Mouse (Mus musculus) kidney, adult 2 months (tissue): ENCODE data around the gene Nid1. TPM values are rescaled to one million over a fixed set of nuclear protein-coding genes. Genes with fewer than 3 reads are reported as not detected.

ENCODE experiments used
- DNase-seq: peaks from one replicate; pipeline ENCODE4 v3.0.0; 2021
- H3K27ac ChIP-seq: fragments of 200-500 bp; 2 replicates; pipeline ENCODE4 v1.5.1; 2012; ENCODE audit warnings: low read depth, low read length, control low read depth, inconsistent platforms; ENCODE audit not compliant: insufficient read depth
- H3K27me3 ChIP-seq: fragments of 200-500 bp; replicated peaks from 2 replicates; pipeline ENCODE4 v1.6.1; 2012; ENCODE audit warnings: mild to moderate bottlenecking, moderate library complexity, low read length, inconsistent platforms; ENCODE audit not compliant: control insufficient read depth, insufficient read depth
- H3K36me3 ChIP-seq: fragments of 200-500 bp; 2 replicates; pipeline ENCODE4 v1.6.1; 2012; ENCODE audit warnings: mild to moderate bottlenecking, moderate library complexity, low read length, inconsistent platforms; ENCODE audit not compliant: control insufficient read depth, insufficient read depth
- H3K4me1 ChIP-seq: fragments of 200-500 bp; 2 replicates; pipeline ENCODE4 v1.6.1; 2011; ENCODE audit warnings: low read length; ENCODE audit not compliant: control insufficient read depth, insufficient read depth
- H3K4me3 ChIP-seq: fragments of 200-500 bp; 2 replicates; pipeline ENCODE4 v1.5.1; 2011; ENCODE audit warnings: mild to moderate bottlenecking, low read depth, low read length, control low read depth; ENCODE audit not compliant: insufficient read depth
- CTCF ChIP-seq: fragments of 200-500 bp; conservative IDR thresholded peaks from 2 replicates; pipeline ENCODE4 v1.5.1; 2011; ENCODE audit warnings: low read depth, mild to moderate bottlenecking, control low read depth, low read length, moderate library complexity, mixed read lengths; ENCODE audit not compliant: insufficient read depth, insufficient read length
- POLR2A ChIP-seq: fragments of 200-500 bp; IDR thresholded peaks from one replicate; pipeline ENCODE4 v1.6.1; 2011; ENCODE audit warnings: low read depth, low read length, control low read depth
- WGBS: fragments of 180-500 bp; shearing (Covaris S2); methylation state at CpG from one replicate; pipeline ENCODE4 v1.1.7; 2018; 5-methylcytosine and 5-hydroxymethylcytosine counted together
- polyA plus RNA-seq: library from polyadenylated mRNA; depleted of rRNA; stranded (reverse); fragments of >200 nt; gene quantifications from 2 replicates; pipeline ENCODE4 v1.2.3, GENCODE M21; 2012

Nid1 gene
- polyA plus RNA-seq, 1 experiment: 64.6 TPM

DNA sequence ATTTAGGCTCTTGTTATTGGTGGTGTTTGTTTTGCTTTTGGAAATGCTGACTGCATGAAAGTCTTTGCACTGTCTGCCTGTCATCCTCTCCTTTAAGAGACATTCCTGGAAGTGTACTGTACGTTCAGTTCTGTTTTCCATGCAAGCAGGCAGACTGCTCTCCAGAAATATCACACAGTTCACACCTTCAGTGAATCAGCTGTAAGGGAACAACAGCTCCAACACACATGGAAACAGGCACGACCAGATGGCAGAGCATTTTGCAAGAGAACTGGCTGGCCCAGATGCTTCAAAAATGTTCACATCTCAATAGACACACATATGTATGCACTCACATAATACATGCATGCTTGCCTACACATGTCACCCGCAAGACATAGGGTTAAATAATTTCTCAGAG lies 109.4 kb downstream of the Nid1 start:
- Histone ChIP-seq H3K27me3 (no peaks in the 10 kb centered on the region), H3K36me3 (no peaks in the 10 kb centered on the region), H3K27ac (no peak overlapping the region), H3K4me3 (no peak overlapping the region), H3K4me1 (no peaks in the 10 kb centered on the region)
- TF ChIP-seq CTCF: no peak
- no peak for TF ChIP-seq POLR2A
- no peak for DNase-seq
- WGBS: 70% methylated on average over 3 of the region's 3 CpGs

DNA sequence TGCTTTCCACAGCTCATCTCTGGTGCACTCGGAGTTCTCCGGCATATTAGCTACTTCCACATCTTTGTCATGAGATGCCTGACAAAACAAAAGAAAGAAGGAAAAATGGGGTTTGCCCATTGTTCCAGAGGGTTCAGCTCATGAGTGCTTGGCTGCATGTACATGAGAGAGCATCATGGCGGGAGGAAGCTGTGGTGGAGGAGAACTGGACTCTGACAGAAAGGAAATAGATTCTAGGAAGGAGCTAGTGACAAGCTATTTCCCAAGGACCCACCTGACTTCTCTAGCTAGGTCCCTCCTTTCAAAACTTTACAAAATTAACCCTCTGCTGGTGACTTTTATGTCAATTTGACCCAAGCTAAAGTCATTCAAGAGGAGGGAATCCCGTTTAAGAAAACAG lies 110.5 kb downstream of the Nid1 start:
- H3K36me3 ChIP-seq: no peaks in the 10 kb centered on the region
- H3K4me3 ChIP-seq: no peak overlapping the region
- TF ChIP-seq CTCF (no peak), POLR2A (no peak)
- 93% methylated on average over 4 of the region's 4 CpGs for WGBS
- no peaks in the 10 kb centered on the region for H3K4me1 ChIP-seq
- no peaks in the 10 kb centered on the region for H3K27me3 ChIP-seq
- no peak for DNase-seq
- H3K27ac ChIP-seq: no peak overlapping the region

DNA sequence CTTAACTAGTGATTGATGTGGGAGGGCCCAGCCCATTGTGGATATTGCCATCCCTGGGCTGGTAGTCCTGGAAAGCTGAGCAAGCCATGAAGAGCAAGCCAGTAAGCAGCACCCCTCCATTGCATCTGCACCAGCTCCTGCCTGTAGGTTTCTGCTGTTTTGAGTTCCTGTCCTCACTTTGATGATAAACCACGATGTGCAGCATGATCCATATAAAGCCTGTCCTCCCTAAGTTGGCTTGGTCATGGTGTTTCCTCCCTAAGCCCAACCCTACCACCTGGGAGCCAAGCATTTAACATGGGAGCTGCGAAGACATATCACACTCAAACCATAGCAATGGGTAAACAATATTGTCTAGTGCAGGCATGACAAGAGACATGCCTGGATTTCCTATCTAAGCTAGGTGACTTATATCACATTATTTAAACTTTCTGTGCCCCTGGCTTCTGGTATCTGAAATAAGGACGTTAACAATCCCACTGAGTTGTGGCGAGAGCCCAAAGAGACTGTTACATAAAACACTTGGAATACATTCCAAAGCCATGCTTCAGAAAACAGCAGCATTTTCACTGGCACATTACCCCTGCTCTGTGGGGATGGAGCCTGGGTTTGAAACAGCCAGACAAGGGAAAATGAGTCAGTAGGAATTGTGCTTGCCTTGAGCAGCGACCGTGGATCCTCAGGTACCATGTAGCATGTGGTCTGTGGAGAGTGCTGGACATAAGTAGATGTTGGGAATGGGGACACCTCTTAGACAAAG lies 111.3 kb downstream of the Nid1 start:
- Histone ChIP-seq H3K4me1 (no peaks in the 10 kb centered on the region), H3K4me3 (no peak overlapping the region), H3K36me3 (no peaks in the 10 kb centered on the region), H3K27ac (no peak overlapping the region), H3K27me3 (no peaks in the 10 kb centered on the region)
- DNase-seq: no peak
- TF ChIP-seq POLR2A (no peak), CTCF (no peak)
- WGBS: 83% methylated on average over 6 of the region's 6 CpGs

DNA sequence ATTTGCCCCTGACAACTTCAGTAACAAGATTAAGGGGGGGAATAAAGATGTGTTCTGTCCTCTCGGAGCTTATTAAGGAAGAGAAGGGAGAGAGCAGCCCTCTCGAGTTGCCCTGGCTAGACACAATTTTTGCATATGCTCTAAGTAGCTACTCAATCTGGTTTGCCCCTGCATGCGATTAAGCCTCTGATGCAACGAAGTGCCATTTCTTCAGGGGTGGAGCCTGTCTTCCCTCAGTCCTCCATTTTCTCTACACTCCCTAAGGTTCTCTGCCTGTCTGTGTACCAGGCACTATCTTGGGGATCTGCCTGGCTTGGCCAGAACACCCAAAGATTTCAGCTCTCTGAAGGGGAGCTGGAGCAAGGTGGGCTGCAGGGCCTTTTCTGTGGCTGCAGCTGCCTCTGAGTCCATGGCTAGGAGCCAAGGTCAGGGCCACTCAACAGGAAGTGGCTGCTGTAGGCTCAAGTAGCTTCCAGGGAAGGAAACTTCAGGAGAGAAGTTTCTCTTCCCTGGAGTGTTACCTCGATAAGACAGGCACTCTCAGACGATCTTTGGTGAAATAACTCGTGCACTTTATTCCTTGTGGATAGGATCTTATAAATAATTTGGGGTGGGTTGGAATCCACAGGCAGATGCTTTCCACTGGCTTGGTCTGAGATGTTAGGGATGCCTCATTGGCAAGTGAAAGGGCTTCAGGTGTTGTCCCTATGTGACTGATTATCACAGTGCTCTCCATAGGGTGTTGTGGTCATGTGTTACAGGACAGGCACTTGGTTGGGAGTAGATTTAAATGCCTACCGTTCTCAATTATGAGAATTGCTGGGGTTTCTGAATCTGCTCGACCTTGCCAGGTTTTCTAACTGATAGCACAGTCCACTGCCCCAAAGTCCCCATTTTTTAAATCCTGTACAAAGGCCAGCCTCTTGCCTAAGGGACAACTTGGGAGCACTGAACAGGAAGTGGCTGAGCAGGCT lies 112.6 kb downstream of the Nid1 start:
- peak; percentile 31 for DNase-seq

DNA sequence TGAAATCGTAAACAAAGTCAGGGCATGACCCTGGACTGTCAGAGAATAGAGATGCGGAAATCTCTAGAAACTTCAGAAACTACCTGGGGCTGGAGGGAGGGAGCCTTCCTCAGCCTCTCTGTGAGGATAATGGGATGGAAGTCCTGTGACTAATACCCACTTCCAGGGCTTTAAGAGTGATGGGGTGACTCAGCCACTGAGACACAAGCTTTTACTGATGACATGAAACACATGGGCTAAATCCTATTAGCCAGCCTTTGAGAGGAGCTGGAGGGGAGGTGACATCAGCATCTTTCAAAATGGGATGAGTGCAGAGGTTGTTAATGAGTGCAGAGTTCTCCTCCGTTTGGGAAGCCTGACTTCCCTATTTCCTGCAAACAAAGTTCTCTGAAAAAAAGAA lies 114.7 kb downstream of the Nid1 start:
- DNase-seq: no peak

More for the DNA sequence above, 112.6 kb downstream of the Nid1 start:
- WGBS: 71% methylated on average over 9 of the region's 9 CpGs
- Histone ChIP-seq H3K4me1 (no peaks in the 10 kb centered on the region), H3K27me3 (no peaks in the 10 kb centered on the region), H3K4me3 (no peak overlapping the region), H3K36me3 (no peaks in the 10 kb centered on the region), H3K27ac (no peak overlapping the region)
- no peak for TF ChIP-seq CTCF
- no peak for TF ChIP-seq POLR2A

DNA sequence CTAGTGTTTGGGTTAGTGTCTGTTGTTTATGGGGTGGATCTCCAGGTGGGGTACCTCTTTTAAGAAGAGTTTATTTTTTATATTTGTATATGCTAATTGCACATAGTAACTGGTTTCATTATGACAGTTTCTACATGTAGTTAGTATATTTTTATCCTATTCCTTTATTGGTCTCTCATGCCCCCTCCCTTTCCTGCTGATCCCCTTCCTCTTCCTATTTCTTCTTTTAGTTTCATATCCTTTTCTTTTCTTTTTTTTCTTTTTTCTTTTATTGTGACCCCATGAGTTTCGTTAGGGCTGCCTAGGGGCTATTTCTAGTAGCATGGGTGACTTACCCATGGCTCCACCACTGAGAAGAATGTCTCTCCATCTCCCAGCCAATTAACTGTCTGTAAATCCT lies 116.3 kb downstream of the Nid1 start:
- no peak for TF ChIP-seq POLR2A
- no peak for TF ChIP-seq CTCF
- no peak for DNase-seq
- Histone ChIP-seq H3K36me3 (no peaks in the 10 kb centered on the region), H3K4me1 (no peaks in the 10 kb centered on the region), H3K4me3 (no peak overlapping the region), H3K27ac (no peak overlapping the region), H3K27me3 (no peaks in the 10 kb centered on the region)
- 72% methylated on average over 1 of the region's 1 CpGs for WGBS

More for the DNA sequence above, 114.7 kb downstream of the Nid1 start:
- Histone ChIP-seq H3K27ac (no peak overlapping the region), H3K4me1 (no peaks in the 10 kb centered on the region), H3K27me3 (no peaks in the 10 kb centered on the region), H3K4me3 (no peak overlapping the region), H3K36me3 (no peaks in the 10 kb centered on the region)
- WGBS: 62% methylated on average over 3 of the region's 3 CpGs
- TF ChIP-seq POLR2A (no peak), CTCF (no peak)

DNA sequence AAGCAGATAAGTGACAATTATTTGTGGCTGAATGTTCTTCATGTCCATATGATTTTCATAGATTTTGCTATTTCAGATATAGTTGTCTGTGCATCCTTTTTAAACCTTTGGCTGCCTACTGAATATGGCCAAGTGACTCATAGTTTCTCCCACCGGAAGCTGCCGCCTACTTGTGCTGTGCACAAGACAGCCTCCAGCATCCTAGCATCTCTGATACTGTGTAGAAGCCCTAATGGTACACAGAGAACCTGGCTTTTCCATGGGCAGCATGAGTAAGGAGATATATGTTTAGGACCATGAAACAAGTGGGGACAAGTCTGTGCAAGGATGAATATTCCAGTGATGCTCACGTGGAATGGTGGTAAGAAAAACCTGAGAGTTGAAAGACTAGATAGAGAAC lies 117.8 kb downstream of the Nid1 start:
- H3K4me1 ChIP-seq: no peaks in the 10 kb centered on the region
- TF ChIP-seq CTCF (no peak), POLR2A (no peak)
- 90% methylated on average over 3 of the region's 3 CpGs for WGBS
- no peak overlapping the region for H3K27ac ChIP-seq
- no peak overlapping the region for H3K4me3 ChIP-seq
- no peaks in the 10 kb centered on the region for H3K27me3 ChIP-seq
- DNase-seq: no peak
- H3K36me3 ChIP-seq: no peaks in the 10 kb centered on the region
